Mouse (Mus musculus) embryonic facial prominence, embryonic 14.5 days (tissue): ENCODE results near the gene Nutm2. TPM values are rescaled to one million over a fixed set of nuclear protein-coding genes. Genes with fewer than 3 reads are reported as not detected.
"Not testable (repeated sequence)": the region's sequence is repeated elsewhere in the genome, so short reads cannot be mapped to it uniquely, and the experiment has no call there.

Experiments used
- ATAC-seq: fragments of 200-750 bp; cut with Nextera tagmentation; 2 replicates; pipeline ENCODE4 v1.8.0; 2017; ENCODE audit warnings: low read depth, moderate number of reproducible peaks, moderate TSS enrichment
- DNase-seq: peaks from one replicate; pipeline ENCODE4 v3.0.0-alpha.2; 2015; ENCODE audit warnings: low spot score
- H3K27ac ChIP-seq: fragments of 300-500 bp; sonication (generic); replicated peaks from 2 replicates; pipeline ENCODE4 v1.5.1; 2014; ENCODE audit warnings: low read depth, mild to moderate bottlenecking, low read length, moderate library complexity
- H3K27me3 ChIP-seq: fragments of 300-500 bp; sonication (generic); replicated peaks from 2 replicates; pipeline ENCODE4 v1.6.1; 2014; ENCODE audit warnings: low read length; ENCODE audit not compliant: control insufficient read depth, insufficient read depth
- H3K36me3 ChIP-seq: fragments of 300-500 bp; sonication (generic); 2 replicates; pipeline ENCODE4 v1.6.1; 2014; ENCODE audit warnings: low read length, mixed read lengths; ENCODE audit not compliant: control insufficient read depth, insufficient read depth
- H3K4me1 ChIP-seq: fragments of 300-500 bp; sonication (generic); 2 replicates; pipeline ENCODE4 v1.6.1; 2014; ENCODE audit warnings: antibody characterized with exemption, low read length; ENCODE audit not compliant: control insufficient read depth, insufficient read depth
- H3K4me2 ChIP-seq: fragments of 300-500 bp; sonication (generic); 2 replicates; pipeline ENCODE4 v1.6.1; 2014; ENCODE audit warnings: low read depth, mild to moderate bottlenecking, low read length, moderate library complexity, mixed read lengths
- H3K4me3 ChIP-seq: fragments of 300-500 bp; sonication (generic); 2 replicates; pipeline ENCODE4 v1.5.1; 2014; ENCODE audit warnings: low read depth, mild to moderate bottlenecking, low read length
- H3K9ac ChIP-seq: fragments of 300-500 bp; sonication (generic); 2 replicates; pipeline ENCODE4 v1.6.1; 2014; ENCODE audit warnings: low read depth, mild to moderate bottlenecking, low read length, moderate library complexity, mixed read lengths
- H3K9me3 ChIP-seq: fragments of 300-500 bp; sonication (generic); 2 replicates; pipeline ENCODE4 v1.6.1; 2016; ENCODE audit warnings: low read length; ENCODE audit not compliant: control insufficient read depth
- WGBS: fragments of 180-500 bp; shearing (Covaris S2); extraction: QIAGEN DNeasy Blood & Tissue Kit; methylation state at CpG from one replicate; pipeline ENCODE4 v1.1.7; 2014; 5-methylcytosine and 5-hydroxymethylcytosine counted together
- polyA plus RNA-seq: library from polyadenylated mRNA; unstranded; fragments of >200 nt; fragmentation: Nextera tagmentation; extraction: Ambion mirVana; gene quantifications from 2 replicates; pipeline ENCODE4 v1.2.1, GENCODE M21; 2014

Nutm2 gene
- polyA plus RNA-seq, 1 experiment from 2014 or later, result not detected

GRCm38 (mm10) chr13:50452266-50452665 is 14.8 kb upstream of the Nutm2 start:
- DNase-seq, H3K4me2 ChIP-seq, H3K4me1 ChIP-seq, H3K9ac ChIP-seq, ATAC-seq, H3K4me3 ChIP-seq, H3K9me3 ChIP-seq, H3K27me3 ChIP-seq, H3K27ac ChIP-seq, H3K36me3 ChIP-seq: not testable (repeated sequence)
- WGBS, result 72% methylated on average over 9 of the region's 9 CpGs

- no peaks in the 10 kb centered on the region for H3K4me1 ChIP-seq
- no peak overlapping the region for H3K27ac ChIP-seq
- H3K9ac ChIP-seq, result no peak overlapping the region
- H3K4me3 ChIP-seq, result no peak overlapping the region
- H3K36me3 ChIP-seq, result no peaks in the 10 kb centered on the region
- no peak overlapping the region for H3K4me2 ChIP-seq
- ATAC-seq, result peak; percentile 70; the same call in 1 of the 2 replicates
- WGBS, result 21% methylated on average over 4 of the region's 4 CpGs
- no peaks in the 10 kb centered on the region for H3K27me3 ChIP-seq
- peak; percentile 52 for DNase-seq
- no peaks in the 10 kb centered on the region for H3K9me3 ChIP-seq
Observed at GRCm38 (mm10) chr13:50453426-50453825, 13.7 kb upstream of the Nutm2 start.

GRCm38 (mm10) chr13:50460433-50460832 is 6.7 kb upstream of the Nutm2 start:
- DNase-seq, H3K27me3 ChIP-seq, H3K4me2 ChIP-seq, H3K9me3 ChIP-seq, H3K4me3 ChIP-seq, H3K9ac ChIP-seq, H3K27ac ChIP-seq, H3K36me3 ChIP-seq, H3K4me1 ChIP-seq, ATAC-seq: not testable (repeated sequence)
- 61% methylated on average over 2 of the region's 2 CpGs for WGBS

- ATAC-seq (no peak), DNase-seq (peak; percentile 2)
- Histone ChIP-seq H3K9ac (no peak overlapping the region), H3K4me1 (no peaks in the 10 kb centered on the region), H3K27ac (no peak overlapping the region), H3K9me3 (no peaks in the 10 kb centered on the region), H3K4me2 (peak overlapping the region; percentile 48), H3K36me3 (no peaks in the 10 kb centered on the region), H3K27me3 (no peaks in the 10 kb centered on the region), H3K4me3 (peak overlapping the region; percentile 23)
- WGBS, result 41% methylated on average over 27 of the region's 27 CpGs
Observed at GRCm38 (mm10) chr13:50464621-50465562, 2.2 kb upstream of the Nutm2 start.

GRCm38 (mm10) chr13:50488510-50488909 is 21.4 kb downstream of the Nutm2 start:
- not testable (repeated sequence) for H3K27me3 ChIP-seq, H3K36me3 ChIP-seq, ATAC-seq, H3K4me1 ChIP-seq, H3K9ac ChIP-seq, H3K9me3 ChIP-seq, DNase-seq, H3K4me2 ChIP-seq, H3K4me3 ChIP-seq, H3K27ac ChIP-seq

GRCm38 (mm10) chr13:50510470-50511343 is 43.6 kb downstream of the Nutm2 start:
- not testable (repeated sequence) for DNase-seq, H3K36me3 ChIP-seq, ATAC-seq

More at GRCm38 (mm10) chr13:50510470-50511343, 43.6 kb downstream of the Nutm2 start:
- H3K4me3 ChIP-seq, H3K27me3 ChIP-seq, H3K4me2 ChIP-seq, H3K9ac ChIP-seq, H3K9me3 ChIP-seq, H3K27ac ChIP-seq, H3K4me1 ChIP-seq: not testable (repeated sequence)
- WGBS, result 81% methylated on average over 9 of the region's 9 CpGs

Other genes with a start within 250 kb of the Nutm2 start
- gene Gm906, start 217.0 kb upstream of the Nutm2 start, polyA plus RNA-seq, result not detected in 2 replicates
- gene Fbxw17, start 49.4 kb upstream of the Nutm2 start, polyA plus RNA-seq, result 33.7 and 35.9 TPM in 2 replicates
- gene Gm47429, start 23.4 kb upstream of the Nutm2 start, polyA plus RNA-seq, result not detected in 2 replicates
- not detected in 2 replicates for gene Gm904, start 175.9 kb downstream of the Nutm2 start, polyA plus RNA-seq
- gene Gm8765, start 231.0 kb downstream of the Nutm2 start, polyA plus RNA-seq, result not detected in 2 replicates